Mouse (Mus musculus): ENCODE measurements around the gene Slc22a17. TPM values are rescaled to one million over a fixed set of nuclear protein-coding genes. Genes with fewer than 3 reads are reported as not detected.

The Slc22a17 gene
- polyA plus RNA-seq, 1 experiment from 2014 or later, result 45.9 TPM

- no peak for ATAC-seq (ENCODE audit: low FRiP score, low TSS enrichment)
Observed at GRCm38 (mm10) chr14:54866936-54867335, 46.0 kb downstream of the Slc22a17 start.

GRCm38 (mm10) chr14:54866268-54866667 is 46.7 kb downstream of the Slc22a17 start:
- Histone ChIP-seq H3K27ac (ENCODE audit: low read length) (no peak overlapping the region), H3K9me3 (ENCODE audit: low read length) (no peaks in the 10 kb centered on the region), H3K4me1 (ENCODE audit: insufficient read depth, low read length) (0 out of 2 replicates have a peak, but pooled peaks cover 2% of the 10 kb centered on the region), H3K4me3 (ENCODE audit: low read length) (no peak overlapping the region), H3K9ac (replicated peaks; ENCODE audit: low read length) (no peak overlapping the region), H3K4me2 (replicated peaks; ENCODE audit: low read depth, low read length) (no peak overlapping the region), H3K27me3 (ENCODE audit: insufficient read depth, low read length) (no peaks in the 10 kb centered on the region), H3K36me3 (ENCODE audit: insufficient read depth, low read length) (no peaks in the 10 kb centered on the region)
- WGBS, result 40% methylated on average over 3 of the region's 3 CpGs
- no peak for ATAC-seq (ENCODE audit: low FRiP score, low TSS enrichment)

More at GRCm38 (mm10) chr14:54866936-54867335, 46.0 kb downstream of the Slc22a17 start:
- Histone ChIP-seq H3K36me3 (ENCODE audit: insufficient read depth, low read length) (no peaks in the 10 kb centered on the region), H3K27me3 (ENCODE audit: insufficient read depth, low read length) (no peaks in the 10 kb centered on the region), H3K4me2 (replicated peaks; ENCODE audit: low read depth, low read length) (no peak overlapping the region), H3K4me3 (ENCODE audit: low read length) (no peak overlapping the region), H3K9ac (replicated peaks; ENCODE audit: low read length) (no peak overlapping the region), H3K4me1 (ENCODE audit: insufficient read depth, low read length) (0 out of 2 replicates have a peak, but pooled peaks cover 2% of the 10 kb centered on the region), H3K27ac (ENCODE audit: low read length) (no peak overlapping the region), H3K9me3 (ENCODE audit: low read length) (no peaks in the 10 kb centered on the region)
- 59% methylated on average over 5 of the region's 5 CpGs for WGBS

- H3K27me3 ChIP-seq (ENCODE audit: insufficient read depth, low read length), result no peaks in the 10 kb centered on the region
- no peak overlapping the region for H3K4me3 ChIP-seq (ENCODE audit: low read length)
- no peak for ATAC-seq (ENCODE audit: low FRiP score, low TSS enrichment)
- H3K9me3 ChIP-seq (ENCODE audit: low read length), result no peaks in the 10 kb centered on the region
- H3K4me1 ChIP-seq (ENCODE audit: insufficient read depth, low read length), result 0 out of 2 replicates have a peak, but pooled peaks cover 2% of the 10 kb centered on the region
- no peaks in the 10 kb centered on the region for H3K36me3 ChIP-seq (ENCODE audit: insufficient read depth, low read length)
- no peak overlapping the region for H3K9ac ChIP-seq (replicated peaks; ENCODE audit: low read length)
- 77% methylated on average over 5 of the region's 5 CpGs for WGBS
- H3K27ac ChIP-seq (ENCODE audit: low read length), result no peak overlapping the region
- no peak overlapping the region for H3K4me2 ChIP-seq (replicated peaks; ENCODE audit: low read depth, low read length)
Observed at GRCm38 (mm10) chr14:54865626-54866025, 47.3 kb downstream of the Slc22a17 start.

- Histone ChIP-seq H3K9me3 (ENCODE audit: low read length) (no peaks in the 10 kb centered on the region), H3K27ac (ENCODE audit: low read length) (peak overlapping the region; percentile 74), H3K4me2 (replicated peaks; ENCODE audit: low read depth, low read length) (peak overlapping the region; percentile 73), H3K4me1 (ENCODE audit: insufficient read depth, low read length) (0 out of 2 replicates have a peak, but pooled peaks cover 2% of the 10 kb centered on the region), H3K27me3 (ENCODE audit: insufficient read depth, low read length) (no peaks in the 10 kb centered on the region), H3K4me3 (ENCODE audit: low read length) (peak overlapping the region; percentile 83), H3K36me3 (ENCODE audit: insufficient read depth, low read length) (no peaks in the 10 kb centered on the region), H3K9ac (replicated peaks; ENCODE audit: low read length) (peak overlapping the region; percentile 89)
- WGBS, result 17% methylated on average over 21 of the region's 21 CpGs
- no peak; the same call in 1 of the 2 replicates for ATAC-seq (ENCODE audit: low FRiP score, low TSS enrichment)
Observed at GRCm38 (mm10) chr14:54864313-54865036, 48.5 kb downstream of the Slc22a17 start.

GRCm38 (mm10) chr14:54863501-54864312 is 49.2 kb downstream of the Slc22a17 start:
- H3K4me3 ChIP-seq (ENCODE audit: low read length), result peak overlapping the region; percentile 83
- ATAC-seq (ENCODE audit: low FRiP score, low TSS enrichment), result peak; percentile 100
- H3K36me3 ChIP-seq (ENCODE audit: insufficient read depth, low read length), result no peaks in the 10 kb centered on the region
- H3K9ac ChIP-seq (replicated peaks; ENCODE audit: low read length), result peak overlapping the region; percentile 89
- H3K27ac ChIP-seq (ENCODE audit: low read length), result peak overlapping the region; percentile 85
- 0 out of 2 replicates have a peak, but pooled peaks cover 2% of the 10 kb centered on the region for H3K4me1 ChIP-seq (ENCODE audit: insufficient read depth, low read length)
- WGBS, result under 1% methylated on average over 56 of the region's 56 CpGs
- peak overlapping the region; percentile 73 for H3K4me2 ChIP-seq (replicated peaks; ENCODE audit: low read depth, low read length)
- no peaks in the 10 kb centered on the region for H3K27me3 ChIP-seq (ENCODE audit: insufficient read depth, low read length)
- no peaks in the 10 kb centered on the region for H3K9me3 ChIP-seq (ENCODE audit: low read length)

GRCm38 (mm10) chr14:54860511-54860910 is 52.4 kb downstream of the Slc22a17 start:
- Histone ChIP-seq H3K4me2 (replicated peaks; ENCODE audit: low read depth, low read length) (no peak overlapping the region), H3K4me3 (ENCODE audit: low read length) (no peak overlapping the region), H3K9me3 (ENCODE audit: low read length) (no peaks in the 10 kb centered on the region), H3K27me3 (ENCODE audit: insufficient read depth, low read length) (no peaks in the 10 kb centered on the region), H3K4me1 (ENCODE audit: insufficient read depth, low read length) (0 out of 2 replicates have a peak, but pooled peaks cover 2% of the 10 kb centered on the region), H3K9ac (replicated peaks; ENCODE audit: low read length) (no peak overlapping the region), H3K27ac (ENCODE audit: low read length) (no peak overlapping the region), H3K36me3 (ENCODE audit: insufficient read depth, low read length) (peaks cover 17% of the 10 kb centered on the region)
- 50% methylated on average over 2 of the region's 2 CpGs for WGBS
- no peak for ATAC-seq (ENCODE audit: low FRiP score, low TSS enrichment)

GRCm38 (mm10) chr14:54857891-54858290 is 55.0 kb downstream of the Slc22a17 start:
- Histone ChIP-seq H3K27me3 (ENCODE audit: insufficient read depth, low read length) (no peaks in the 10 kb centered on the region), H3K36me3 (ENCODE audit: insufficient read depth, low read length) (peaks cover 23% of the 10 kb centered on the region), H3K9ac (replicated peaks; ENCODE audit: low read length) (no peak overlapping the region), H3K27ac (ENCODE audit: low read length) (no peak overlapping the region), H3K4me3 (ENCODE audit: low read length) (no peak overlapping the region), H3K9me3 (ENCODE audit: low read length) (no peaks in the 10 kb centered on the region), H3K4me2 (replicated peaks; ENCODE audit: low read depth, low read length) (no peak overlapping the region), H3K4me1 (ENCODE audit: insufficient read depth, low read length) (no peaks in the 10 kb centered on the region)
- WGBS, result 90% methylated on average over 9 of the region's 9 CpGs
- no peak for ATAC-seq (ENCODE audit: low FRiP score, low TSS enrichment)

GRCm38 (mm10) chr14:54856703-54857102 is 56.2 kb downstream of the Slc22a17 start:
- Histone ChIP-seq H3K9me3 (ENCODE audit: low read length) (no peaks in the 10 kb centered on the region), H3K4me3 (ENCODE audit: low read length) (no peak overlapping the region), H3K27ac (ENCODE audit: low read length) (no peak overlapping the region), H3K27me3 (ENCODE audit: insufficient read depth, low read length) (no peaks in the 10 kb centered on the region), H3K4me2 (replicated peaks; ENCODE audit: low read depth, low read length) (no peak overlapping the region), H3K4me1 (ENCODE audit: insufficient read depth, low read length) (no peaks in the 10 kb centered on the region), H3K36me3 (ENCODE audit: insufficient read depth, low read length) (peaks cover 23% of the 10 kb centered on the region), H3K9ac (replicated peaks; ENCODE audit: low read length) (no peak overlapping the region)
- ATAC-seq (ENCODE audit: low FRiP score, low TSS enrichment), result no peak
- 86% methylated on average over 7 of the region's 7 CpGs for WGBS

Data from kidney, embryonic 16.5 days (tissue).